Mouse (Mus musculus): ENCODE results near the gene Prpsap2. TPM values are rescaled to one million over a fixed set of nuclear protein-coding genes. Genes with fewer than 3 reads are reported as not detected.

Prpsap2 gene
- 14.4 and 18.2 TPM in 2 replicates for total RNA-seq (2023)

GRCm38 (mm10) chr11:61761584-61762407 is at the start of gene Prpsap2:
Gene Prpsap2, minus strand, starts transcription at chr11:61762088.

GRCm38 (mm10) chr11:61720636-61721035 is 41.3 kb downstream of the Prpsap2 start, which contains the start of gene Slc5a10:
Gene Slc5a10, minus strand, starts transcription at chr11:61720826.

GRCm38 (mm10) chr11:61683907-61684731 is 77.8 kb downstream of the Prpsap2 start, which contains the start of gene Fam83g:
Gene Fam83g, plus strand, starts transcription at chr11:61684091.

Other genes with a start within 250 kb of the Prpsap2 start
- gene Epn2, start 182.4 kb downstream of the Prpsap2 start, total RNA-seq (2023), result 0.59 TPM in 1 of 2 replicates, not detected in the other
- gene Grap, start 108.8 kb downstream of the Prpsap2 start, total RNA-seq (2023), result 13.0 and 14.9 TPM in 2 replicates
- gene Fam83g, start 78.0 kb downstream of the Prpsap2 start, total RNA-seq (2023), result 0.54 and 1.2 TPM in 2 replicates
- gene Slc5a10, start 41.3 kb downstream of the Prpsap2 start, total RNA-seq (2023), result not detected in 2 replicates
- 15.0 and 21.0 TPM in 2 replicates for gene Ulk2, start 93.0 kb upstream of the Prpsap2 start, total RNA-seq (2023)
- 43.0 and 67.3 TPM in 2 replicates for gene Akap10, start 168.2 kb upstream of the Prpsap2 start, total RNA-seq (2023)
- gene Specc1, start 194.7 kb upstream of the Prpsap2 start, total RNA-seq (2023), result 20.1 and 21.8 TPM in 2 replicates

Data from neutrophil, adult 65 days (primary cell).